Mouse (Mus musculus): ENCODE data around the gene Dynlt1a. TPM values are rescaled to one million over a fixed set of nuclear protein-coding genes. Genes with fewer than 3 reads are reported as not detected.
A peak's percentile ranks its signal among the peaks of the same experiment; 100 is the strongest.
"Not testable (repeated sequence)": the region's sequence is repeated elsewhere in the genome, so short reads cannot be mapped to it uniquely, and the experiment has no call there.

Gene Dynlt1a
- polyA plus RNA-seq (2015; fragmentation: Nextera tagmentation; extraction: Ambion mirVana), result 5.6 and 7.0 TPM in 2 replicates

DNA sequence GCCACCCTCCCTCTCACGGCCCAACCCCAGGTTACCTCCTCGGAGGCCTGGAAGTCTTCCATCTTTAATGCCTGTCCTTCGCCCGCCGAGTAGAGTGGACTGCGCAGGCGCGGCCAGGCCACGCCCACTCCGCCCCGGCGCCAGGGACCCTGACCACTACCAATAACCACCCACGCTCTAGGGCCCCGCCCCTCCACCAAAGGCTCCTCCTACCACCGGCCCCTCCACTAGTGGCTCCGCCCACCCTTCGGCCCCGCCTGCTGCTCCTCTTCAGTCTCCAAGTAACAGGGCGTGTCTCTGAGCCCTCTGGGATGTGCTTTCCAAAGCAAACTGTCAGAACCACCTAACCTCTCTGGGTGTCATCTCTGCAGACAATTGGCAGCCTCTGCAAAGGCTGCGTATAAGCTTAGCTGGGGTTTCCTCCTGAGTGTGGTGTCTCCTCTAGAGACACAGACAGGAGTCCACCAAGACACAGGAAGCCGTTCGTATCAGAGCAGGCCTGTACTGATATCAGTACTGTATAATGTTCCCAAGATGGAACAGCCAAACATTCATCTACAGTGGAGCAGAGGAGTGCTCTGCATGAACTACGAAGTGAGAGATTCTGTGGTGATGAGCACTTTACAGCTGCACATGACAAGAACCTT is at the start of gene Dynlt1a:
Gene Dynlt1a (minus strand): TSS at position 162 of the 647 bp plus-strand sequence.
- not testable (repeated sequence) for H3K4me1 ChIP-seq (replicated peaks); H3K9me3 ChIP-seq (replicated peaks); H3K27ac ChIP-seq; H3K36me3 ChIP-seq; H3K27me3 ChIP-seq
- Histone ChIP-seq H3K9ac (peak within 1 kb of the TSS; percentile 74), H3K4me2 (peak within 1 kb of the TSS; percentile 76), H3K4me3 (replicated peaks) (peak within 1 kb of the TSS; percentile 63)
- peak; percentile 95 for ATAC-seq (ENCODE audit: low read depth)
- DNase-seq, result peak; percentile 98
- WGBS (ENCODE audit: insufficient replicate concordance), result 3% methylated on average over 23 of the region's 23 CpGs

DNA sequence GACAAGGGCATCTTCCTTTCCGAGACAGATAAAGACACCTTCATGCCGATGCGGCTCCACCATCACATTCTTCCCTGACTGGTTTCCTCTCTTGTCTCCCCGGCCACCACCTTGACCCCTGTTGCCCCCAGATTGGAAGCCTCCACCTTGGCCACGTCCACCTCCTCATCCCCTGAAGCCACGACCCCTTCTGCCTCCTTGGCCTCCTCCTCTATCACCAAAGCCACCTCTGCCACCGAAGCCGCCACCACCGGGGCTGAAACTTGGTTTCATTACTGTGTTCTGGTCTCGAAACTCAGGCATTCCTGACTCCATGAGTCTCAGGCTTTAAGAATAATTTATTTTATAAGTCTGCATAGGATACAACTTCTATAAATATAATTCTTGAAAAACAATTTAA is 38.0 kb upstream of the Dynlt1a start:
- H3K9ac ChIP-seq; DNase-seq; H3K36me3 ChIP-seq; H3K4me2 ChIP-seq; H3K4me3 ChIP-seq (replicated peaks); ATAC-seq (ENCODE audit: low read depth); H3K4me1 ChIP-seq (replicated peaks); H3K27ac ChIP-seq; H3K9me3 ChIP-seq (replicated peaks); H3K27me3 ChIP-seq: not testable (repeated sequence)
- WGBS (ENCODE audit: insufficient replicate concordance), result 72% methylated on average over 10 of the region's 10 CpGs

DNA sequence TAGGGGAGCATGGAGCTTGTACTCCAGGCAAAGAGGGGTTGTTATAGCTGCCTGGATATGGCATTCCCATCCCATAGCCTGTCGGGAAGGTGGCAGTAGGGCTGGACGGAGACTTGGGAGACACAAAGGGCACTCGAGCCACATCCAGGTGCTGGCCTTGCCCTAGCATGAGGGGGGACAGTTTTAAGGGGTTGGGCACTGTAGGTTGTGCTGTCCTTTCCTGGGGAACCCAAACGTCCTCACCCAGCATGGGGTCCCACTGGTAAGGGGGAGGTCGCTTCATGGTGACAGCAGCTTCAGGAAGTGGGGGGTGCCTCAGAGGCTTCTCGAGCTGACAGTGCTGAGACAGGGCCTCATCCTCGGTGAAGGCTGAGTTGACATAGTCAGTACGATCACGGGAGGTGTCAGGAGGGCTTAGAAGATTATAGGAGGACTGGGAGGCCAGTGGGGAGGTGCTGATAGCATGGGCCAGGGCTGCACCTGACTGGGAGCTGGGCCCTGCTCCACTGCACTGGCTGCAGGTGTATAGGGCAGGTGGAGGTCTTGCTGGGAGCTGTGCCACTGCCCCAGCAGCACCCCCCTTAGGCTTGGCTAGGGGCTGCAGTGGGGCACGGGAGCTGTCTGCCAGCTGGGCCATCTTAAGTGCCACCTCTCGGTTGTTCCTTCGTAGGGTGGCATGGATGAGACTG is 25.4 kb upstream of the Dynlt1a start:
- WGBS (ENCODE audit: insufficient replicate concordance), result no CpG with 5 or more reads among the region's 12 CpGs
- not testable (repeated sequence) for H3K9ac ChIP-seq; H3K27ac ChIP-seq; H3K27me3 ChIP-seq; H3K4me3 ChIP-seq (replicated peaks); ATAC-seq (ENCODE audit: low read depth); DNase-seq; H3K4me1 ChIP-seq (replicated peaks); H3K36me3 ChIP-seq; H3K9me3 ChIP-seq (replicated peaks); H3K4me2 ChIP-seq

DNA sequence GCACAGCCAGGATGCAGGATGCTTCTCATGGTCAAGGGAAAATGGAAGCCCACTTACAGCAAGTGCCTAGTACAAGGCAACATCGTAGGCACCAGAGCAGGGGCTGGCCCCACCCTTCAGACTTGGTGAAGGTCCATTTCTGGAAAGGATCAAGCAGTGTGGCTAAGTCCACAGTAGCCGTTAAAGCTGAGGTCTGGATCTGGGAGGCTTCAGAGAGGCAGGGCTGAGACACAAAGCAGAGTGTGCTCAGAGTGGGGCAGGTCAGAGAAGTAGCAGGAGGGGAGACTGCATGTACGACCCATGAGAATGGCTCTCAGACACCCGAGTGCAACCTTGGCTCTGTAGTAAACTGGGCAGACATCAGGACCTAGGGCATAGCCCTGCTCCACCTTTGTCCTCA is 11.7 kb upstream of the Dynlt1a start:
- ATAC-seq (ENCODE audit: low read depth); H3K27me3 ChIP-seq; H3K27ac ChIP-seq; H3K4me1 ChIP-seq (replicated peaks); H3K4me3 ChIP-seq (replicated peaks); H3K4me2 ChIP-seq; H3K9ac ChIP-seq; H3K9me3 ChIP-seq (replicated peaks); H3K36me3 ChIP-seq; DNase-seq: not testable (repeated sequence)
- 65% methylated on average over 4 of the region's 4 CpGs for WGBS (ENCODE audit: insufficient replicate concordance)

DNA sequence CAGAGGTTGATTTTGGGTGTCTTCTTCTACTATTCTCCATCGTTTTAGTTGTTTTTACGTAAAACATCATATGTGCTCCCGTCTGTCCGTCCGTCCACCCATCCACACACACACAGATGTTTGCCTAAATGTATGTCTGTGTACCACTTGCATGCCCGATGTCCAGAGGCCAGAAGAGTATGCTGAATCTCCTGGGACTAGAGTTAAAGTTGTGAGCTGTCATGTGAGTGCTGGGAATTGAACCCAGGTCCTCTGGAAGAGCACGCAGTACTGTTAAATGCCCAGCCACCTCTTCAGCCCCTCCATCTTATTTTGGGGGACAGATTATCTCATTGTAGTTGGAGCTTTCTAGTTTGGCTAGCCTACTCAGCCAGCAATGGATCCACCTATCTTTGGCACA is 10.3 kb upstream of the Dynlt1a start:
- 79% methylated on average over 7 of the region's 7 CpGs for WGBS (ENCODE audit: insufficient replicate concordance)
- ATAC-seq (ENCODE audit: low read depth); H3K27me3 ChIP-seq; H3K4me1 ChIP-seq (replicated peaks); DNase-seq; H3K9ac ChIP-seq; H3K9me3 ChIP-seq (replicated peaks); H3K27ac ChIP-seq; H3K36me3 ChIP-seq; H3K4me3 ChIP-seq (replicated peaks); H3K4me2 ChIP-seq: not testable (repeated sequence)

DNA sequence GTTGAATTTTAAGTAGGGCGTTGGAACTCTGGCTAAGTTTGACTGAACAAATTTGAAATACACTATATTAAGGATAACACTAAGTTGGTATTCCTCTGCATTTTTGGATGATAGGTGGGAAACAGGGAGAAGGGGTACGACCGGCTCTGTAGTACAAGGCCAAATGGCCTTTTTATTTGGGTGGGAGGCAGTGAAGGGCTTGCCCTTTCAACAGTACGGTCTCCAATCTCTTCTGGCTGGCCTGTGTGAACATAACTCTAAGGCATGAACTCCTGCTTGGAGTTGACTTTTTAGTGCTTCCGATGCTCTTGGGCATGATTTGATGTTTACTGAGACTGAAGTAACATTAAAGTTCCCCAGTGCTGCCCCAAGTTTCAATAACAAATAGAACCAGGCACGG is 8.2 kb upstream of the Dynlt1a start:
- not testable (repeated sequence) for H3K9ac ChIP-seq; H3K27me3 ChIP-seq; H3K9me3 ChIP-seq (replicated peaks); H3K4me1 ChIP-seq (replicated peaks); H3K36me3 ChIP-seq; ATAC-seq (ENCODE audit: low read depth); DNase-seq; H3K4me2 ChIP-seq; H3K4me3 ChIP-seq (replicated peaks); H3K27ac ChIP-seq
- 69% methylated on average over 6 of the region's 6 CpGs for WGBS (ENCODE audit: insufficient replicate concordance)

DNA sequence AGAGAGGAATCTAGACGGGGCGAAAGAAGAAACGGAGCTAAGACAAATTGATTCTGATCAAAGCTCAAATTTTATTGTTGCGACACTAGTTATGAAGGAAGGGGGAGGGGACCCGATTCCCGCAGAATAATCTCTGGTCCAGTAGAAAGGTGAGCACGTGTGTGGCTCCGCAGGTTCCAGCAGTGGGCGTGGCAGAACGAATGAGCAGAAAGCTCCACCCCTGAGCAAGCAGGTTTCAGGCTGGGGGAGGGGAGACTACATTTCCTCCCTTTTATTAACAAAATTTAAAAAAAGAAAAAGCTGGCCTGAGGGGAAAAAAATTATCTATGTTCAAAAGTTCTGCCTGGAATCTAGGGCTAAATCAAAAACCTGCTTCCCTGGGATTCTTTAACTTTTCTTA is 7.7 kb upstream of the Dynlt1a start:
- not testable (repeated sequence) for H3K9me3 ChIP-seq (replicated peaks); H3K27ac ChIP-seq; H3K4me3 ChIP-seq (replicated peaks); H3K9ac ChIP-seq; H3K4me2 ChIP-seq; DNase-seq; ATAC-seq (ENCODE audit: low read depth); H3K27me3 ChIP-seq; H3K36me3 ChIP-seq; H3K4me1 ChIP-seq (replicated peaks)
- 62% methylated on average over 10 of the region's 10 CpGs for WGBS (ENCODE audit: insufficient replicate concordance)

DNA sequence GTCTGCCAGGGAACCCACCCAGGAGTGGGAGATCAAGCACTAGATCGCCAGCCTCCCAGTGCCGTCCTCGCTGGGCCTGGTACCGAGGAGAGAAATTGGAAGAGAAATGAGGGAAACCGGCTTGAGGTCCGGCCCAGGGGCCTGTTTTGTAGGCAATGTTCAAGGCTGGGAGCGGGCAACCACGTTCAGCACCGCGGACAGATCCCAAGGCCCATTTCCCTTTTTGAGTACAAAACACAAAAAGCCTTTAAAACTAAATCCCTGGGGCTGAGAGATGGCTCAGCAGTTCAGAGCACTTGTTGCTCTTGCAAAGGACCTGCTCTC is 4.4 kb upstream of the Dynlt1a start:
- H3K27me3 ChIP-seq; H3K4me3 ChIP-seq (replicated peaks); ATAC-seq (ENCODE audit: low read depth); H3K36me3 ChIP-seq; H3K9ac ChIP-seq; DNase-seq; H3K4me2 ChIP-seq; H3K4me1 ChIP-seq (replicated peaks); H3K9me3 ChIP-seq (replicated peaks); H3K27ac ChIP-seq: not testable (repeated sequence)
- no CpG with 5 or more reads among the region's 10 CpGs for WGBS (ENCODE audit: insufficient replicate concordance)

DNA sequence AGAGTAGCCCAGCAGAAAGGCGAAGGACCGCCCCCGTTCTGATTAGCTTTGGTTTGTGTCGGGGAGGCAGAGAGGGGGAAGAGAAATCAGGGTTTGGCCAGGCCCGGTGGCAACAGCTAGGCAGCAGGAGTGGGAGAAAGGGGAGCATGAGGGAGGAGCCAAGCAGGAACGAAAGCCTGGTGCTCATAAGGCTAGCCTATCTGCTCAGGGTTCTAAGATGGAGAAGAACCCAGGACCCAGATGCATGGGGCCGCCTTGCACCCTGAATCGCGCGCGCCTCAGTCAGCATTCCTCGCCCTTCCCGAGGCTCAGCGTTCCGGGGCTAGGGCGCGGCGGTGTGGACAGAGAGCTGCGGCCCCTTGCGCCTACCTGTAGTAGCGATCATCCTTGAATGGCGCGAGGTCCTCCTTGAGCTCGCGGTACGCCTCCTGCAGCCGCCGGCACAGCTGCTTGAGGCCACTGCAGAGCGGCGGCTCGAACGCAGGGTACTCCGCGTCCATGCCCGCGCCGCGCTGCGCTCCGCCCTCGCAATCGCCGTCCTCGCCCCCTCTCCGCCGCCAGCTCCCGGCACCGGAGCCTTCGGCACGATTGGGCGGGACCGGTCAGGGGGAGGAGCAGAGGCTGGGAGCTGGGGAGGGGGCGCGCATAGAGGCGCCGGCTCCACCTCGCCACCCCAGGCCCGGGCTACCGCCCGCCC is 3.9 kb upstream of the Dynlt1a start:
- not testable (repeated sequence) for DNase-seq

DNA sequence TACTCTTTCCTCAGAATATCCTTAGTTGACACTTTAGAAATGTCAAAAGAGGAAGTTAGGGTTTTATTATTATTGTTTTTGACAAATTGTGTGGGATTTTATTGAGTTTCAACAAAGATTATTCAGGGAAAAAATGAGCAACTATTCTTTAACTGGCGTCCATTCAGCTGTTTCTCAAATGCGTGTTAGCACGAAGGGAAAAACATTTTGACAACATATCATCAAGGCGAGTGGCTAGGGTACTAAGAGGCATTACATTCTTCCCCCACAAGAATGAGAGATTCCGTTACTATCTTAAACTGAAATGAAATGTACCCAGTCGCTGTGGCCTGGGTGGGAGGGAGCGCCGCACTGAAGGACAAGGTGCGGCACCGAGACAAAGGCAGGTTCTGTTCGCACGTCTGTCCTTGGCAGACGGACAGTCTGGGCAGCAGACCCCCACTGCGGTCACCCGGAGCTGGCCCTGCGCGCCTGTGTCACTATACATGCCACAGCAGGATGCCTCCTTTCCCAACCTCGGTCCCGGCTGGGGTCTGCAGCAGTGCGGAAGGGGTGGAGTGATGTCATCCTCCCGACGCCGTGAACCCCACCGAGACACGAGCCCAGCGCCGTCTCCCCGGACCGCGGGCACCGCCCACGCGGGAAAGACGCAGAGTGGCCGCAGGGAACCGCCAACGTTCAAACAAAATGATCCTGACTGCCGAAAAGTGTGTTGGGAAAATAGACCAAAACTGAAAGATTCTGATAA is 747 bp downstream of the Dynlt1a start:
- Histone ChIP-seq H3K4me2 (peak overlapping the region; percentile 76), H3K4me3 (replicated peaks) (peak overlapping the region; percentile 63), H3K9ac (peak overlapping the region; percentile 74)
- H3K27ac ChIP-seq; H3K27me3 ChIP-seq; H3K36me3 ChIP-seq; H3K4me1 ChIP-seq (replicated peaks); H3K9me3 ChIP-seq (replicated peaks): not testable (repeated sequence)
- ATAC-seq (ENCODE audit: low read depth) (peak; percentile 54), DNase-seq (peak; percentile 43)
- WGBS (ENCODE audit: insufficient replicate concordance), result 3% methylated on average over 38 of the region's 38 CpGs

More for the DNA sequence above, 3.9 kb upstream of the Dynlt1a start:
- not testable (repeated sequence) for H3K9ac ChIP-seq; H3K9me3 ChIP-seq (replicated peaks); ATAC-seq (ENCODE audit: low read depth); H3K27ac ChIP-seq; H3K4me3 ChIP-seq (replicated peaks); H3K4me2 ChIP-seq; H3K36me3 ChIP-seq; H3K27me3 ChIP-seq; H3K4me1 ChIP-seq (replicated peaks)
- WGBS (ENCODE audit: insufficient replicate concordance), result 12% methylated on average over 6 of the region's 60 CpGs

DNA sequence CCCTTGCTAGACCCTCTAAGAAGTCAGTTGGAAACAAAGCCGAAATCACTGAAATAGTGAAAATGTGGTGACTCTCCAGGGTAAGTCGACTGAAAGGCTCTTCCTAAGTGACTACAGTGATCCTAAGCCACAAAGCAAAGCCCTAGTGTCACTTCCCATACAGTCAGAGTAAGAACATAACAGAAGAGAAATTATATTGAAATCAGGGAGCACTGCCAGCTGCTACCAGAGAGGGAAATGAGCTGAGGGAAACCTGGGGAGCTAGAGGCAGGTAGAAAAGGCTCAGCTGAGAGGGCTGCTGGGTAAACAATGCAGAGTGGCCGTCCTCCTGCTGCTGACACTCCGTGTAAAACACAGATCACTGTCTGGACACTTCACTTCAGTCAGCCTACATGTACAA is 1.6 kb downstream of the Dynlt1a start:
- not testable (repeated sequence) for H3K4me1 ChIP-seq (replicated peaks); H3K4me2 ChIP-seq; H3K4me3 ChIP-seq (replicated peaks); ATAC-seq (ENCODE audit: low read depth); H3K27me3 ChIP-seq; DNase-seq; H3K9ac ChIP-seq; H3K36me3 ChIP-seq; H3K27ac ChIP-seq; H3K9me3 ChIP-seq (replicated peaks)
- WGBS (ENCODE audit: insufficient replicate concordance), result 50% methylated on average over 3 of the region's 4 CpGs

All from liver, embryonic 13.5 days (tissue).